Mouse (Mus musculus): ENCODE measurements around the gene Ifit3b.

DNA sequence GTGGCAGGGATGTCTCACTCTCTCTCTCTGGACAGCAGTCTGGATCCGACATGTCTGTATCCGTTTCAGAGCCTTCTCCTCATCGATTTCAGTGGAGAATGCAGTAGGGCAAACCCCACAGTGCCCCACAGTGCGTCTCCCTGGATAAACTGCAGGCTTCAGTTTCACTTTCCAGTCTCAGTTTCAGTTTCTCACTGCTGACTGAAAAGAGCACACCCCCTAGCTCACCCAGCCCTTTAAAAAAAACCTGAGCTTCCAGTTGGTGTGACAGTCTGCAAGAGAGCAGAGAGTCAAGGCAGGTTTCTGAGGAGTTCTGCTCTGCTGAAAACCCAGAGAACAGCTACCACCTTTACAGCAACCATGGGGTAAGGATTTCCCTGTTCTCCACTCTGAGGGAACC is 32.9 kb downstream of the Ifit3b start, which contains the start of the genes Ifit1bl2 and Ifit1:
- TF ChIP-seq CTCF (IDR thresholded peaks at IDR 0.05): 0 out of 2 replicates have a peak, but pooled peaks have one; percentile 19
- peak; percentile 73 for TF ChIP-seq POLR2A (IDR thresholded peaks at IDR 0.05; ENCODE audit: insufficient read depth, low read depth, low read length)

Data from heart, adult 2 months (tissue).